Mouse (Mus musculus): ENCODE results near the gene Susd4. TPM values are rescaled to one million over a fixed set of nuclear protein-coding genes. Genes with fewer than 3 reads are reported as not detected.

Susd4 gene
- polyA plus RNA-seq, 1 experiment: 4.3 TPM

- TF ChIP-seq CTCF (IDR thresholded peaks at IDR 0.05; ENCODE audit: borderline replicate concordance, control insufficient read depth, extremely low read depth, insufficient read depth, low read length, poor library complexity) (no peak), POLR2A (IDR thresholded peaks at IDR 0.05; ENCODE audit: control insufficient read depth, extremely low read depth, insufficient read depth, low read length, poor library complexity) (no peak)
- H3K4me1 ChIP-seq (replicated peaks; ENCODE audit: control insufficient read depth, insufficient read depth, low read length): peaks cover 7% of the 10 kb centered on the region; the same call in 1 of the 2 replicates
- WGBS: 34% methylated on average over 17 of the region's 17 CpGs
- H3K36me3 ChIP-seq (ENCODE audit: control insufficient read depth, insufficient read depth, low read length): no peaks in the 10 kb centered on the region
- H3K4me3 ChIP-seq (ENCODE audit: control insufficient read depth, insufficient read depth, low read length): peak overlapping the region; percentile 9
- H3K27ac ChIP-seq (ENCODE audit: control insufficient read depth, insufficient read depth, low read length): no peak overlapping the region
- no peak for DNase-seq
- no peaks in the 10 kb centered on the region; the same call in 1 of the 2 replicates for H3K27me3 ChIP-seq (ENCODE audit: control insufficient read depth, insufficient read depth, low read length)
These were observed 407 bp upstream of the Susd4 start for GRCm38 (mm10) chr1:182763191-182763715.

GRCm38 (mm10) chr1:182764541-182765281, 1.1 kb downstream of the Susd4 start:
- Histone ChIP-seq H3K27ac (ENCODE audit: control insufficient read depth, insufficient read depth, low read length) (no peak overlapping the region), H3K4me1 (replicated peaks; ENCODE audit: control insufficient read depth, insufficient read depth, low read length) (peaks cover 7% of the 10 kb centered on the region; the same call in 1 of the 2 replicates), H3K27me3 (ENCODE audit: control insufficient read depth, insufficient read depth, low read length) (no peaks in the 10 kb centered on the region; the same call in 1 of the 2 replicates), H3K36me3 (ENCODE audit: control insufficient read depth, insufficient read depth, low read length) (no peaks in the 10 kb centered on the region), H3K4me3 (ENCODE audit: control insufficient read depth, insufficient read depth, low read length) (peak overlapping the region; percentile 9)
- WGBS: 16% methylated on average over 27 of the region's 27 CpGs
- TF ChIP-seq CTCF (IDR thresholded peaks at IDR 0.05; ENCODE audit: borderline replicate concordance, control insufficient read depth, extremely low read depth, insufficient read depth, low read length, poor library complexity): no peak
- no peak for TF ChIP-seq POLR2A (IDR thresholded peaks at IDR 0.05; ENCODE audit: control insufficient read depth, extremely low read depth, insufficient read depth, low read length, poor library complexity)
- DNase-seq: peak; percentile 14

GRCm38 (mm10) chr1:182775576-182775975, 11.9 kb downstream of the Susd4 start:
- DNase-seq: no peak
- H3K4me3 ChIP-seq (ENCODE audit: control insufficient read depth, insufficient read depth, low read length): no peak overlapping the region
- no peaks in the 10 kb centered on the region for H3K4me1 ChIP-seq (replicated peaks; ENCODE audit: control insufficient read depth, insufficient read depth, low read length)
- no peaks in the 10 kb centered on the region for H3K27me3 ChIP-seq (ENCODE audit: control insufficient read depth, insufficient read depth, low read length)
- no peaks in the 10 kb centered on the region for H3K36me3 ChIP-seq (ENCODE audit: control insufficient read depth, insufficient read depth, low read length)
- TF ChIP-seq CTCF (IDR thresholded peaks at IDR 0.05; ENCODE audit: borderline replicate concordance, control insufficient read depth, extremely low read depth, insufficient read depth, low read length, poor library complexity) (no peak), POLR2A (IDR thresholded peaks at IDR 0.05; ENCODE audit: control insufficient read depth, extremely low read depth, insufficient read depth, low read length, poor library complexity) (no peak)
- WGBS: 97% methylated on average over 7 of the region's 7 CpGs
- H3K27ac ChIP-seq (ENCODE audit: control insufficient read depth, insufficient read depth, low read length): no peak overlapping the region

GRCm38 (mm10) chr1:182776749-182777410, 13.2 kb downstream of the Susd4 start:
- Histone ChIP-seq H3K27ac (ENCODE audit: control insufficient read depth, insufficient read depth, low read length) (no peak overlapping the region), H3K4me1 (replicated peaks; ENCODE audit: control insufficient read depth, insufficient read depth, low read length) (no peaks in the 10 kb centered on the region), H3K27me3 (ENCODE audit: control insufficient read depth, insufficient read depth, low read length) (no peaks in the 10 kb centered on the region), H3K36me3 (ENCODE audit: control insufficient read depth, insufficient read depth, low read length) (no peaks in the 10 kb centered on the region), H3K4me3 (ENCODE audit: control insufficient read depth, insufficient read depth, low read length) (no peak overlapping the region)
- WGBS: 74% methylated on average over 10 of the region's 10 CpGs
- no peak for DNase-seq
- TF ChIP-seq CTCF (IDR thresholded peaks at IDR 0.05; ENCODE audit: borderline replicate concordance, control insufficient read depth, extremely low read depth, insufficient read depth, low read length, poor library complexity): no peak

- no peak for DNase-seq
- 85% methylated on average over 13 of the region's 13 CpGs for WGBS
These were observed 14.6 kb downstream of the Susd4 start for GRCm38 (mm10) chr1:182778225-182778624.

GRCm38 (mm10) chr1:182779024-182779520, 15.4 kb downstream of the Susd4 start:
- 95% methylated on average over 6 of the region's 6 CpGs for WGBS
- no peak for DNase-seq
- TF ChIP-seq POLR2A (IDR thresholded peaks at IDR 0.05; ENCODE audit: control insufficient read depth, extremely low read depth, insufficient read depth, low read length, poor library complexity): no peak
- TF ChIP-seq CTCF (IDR thresholded peaks at IDR 0.05; ENCODE audit: borderline replicate concordance, control insufficient read depth, extremely low read depth, insufficient read depth, low read length, poor library complexity): no peak
- Histone ChIP-seq H3K27ac (ENCODE audit: control insufficient read depth, insufficient read depth, low read length) (no peak overlapping the region), H3K4me1 (replicated peaks; ENCODE audit: control insufficient read depth, insufficient read depth, low read length) (no peaks in the 10 kb centered on the region), H3K36me3 (ENCODE audit: control insufficient read depth, insufficient read depth, low read length) (no peaks in the 10 kb centered on the region), H3K4me3 (ENCODE audit: control insufficient read depth, insufficient read depth, low read length) (no peak overlapping the region), H3K27me3 (ENCODE audit: control insufficient read depth, insufficient read depth, low read length) (no peaks in the 10 kb centered on the region)

More at GRCm38 (mm10) chr1:182778225-182778624, 14.6 kb downstream of the Susd4 start:
- no peaks in the 10 kb centered on the region for H3K27me3 ChIP-seq (ENCODE audit: control insufficient read depth, insufficient read depth, low read length)
- TF ChIP-seq POLR2A (IDR thresholded peaks at IDR 0.05; ENCODE audit: control insufficient read depth, extremely low read depth, insufficient read depth, low read length, poor library complexity) (no peak), CTCF (IDR thresholded peaks at IDR 0.05; ENCODE audit: borderline replicate concordance, control insufficient read depth, extremely low read depth, insufficient read depth, low read length, poor library complexity) (no peak)
- no peak overlapping the region for H3K27ac ChIP-seq (ENCODE audit: control insufficient read depth, insufficient read depth, low read length)
- no peaks in the 10 kb centered on the region for H3K4me1 ChIP-seq (replicated peaks; ENCODE audit: control insufficient read depth, insufficient read depth, low read length)
- H3K4me3 ChIP-seq (ENCODE audit: control insufficient read depth, insufficient read depth, low read length): no peak overlapping the region
- H3K36me3 ChIP-seq (ENCODE audit: control insufficient read depth, insufficient read depth, low read length): no peaks in the 10 kb centered on the region

All from thymus, adult 2 months (tissue).